ENCODE assay signal across 26 mouse cellular contexts in genomic region chr4:119067204-119067603, GRCm38 (mm10). TPM values are rescaled to one million over a fixed set of nuclear protein-coding genes. Genes with fewer than 3 reads are reported as not detected.
DNase-seq lines count a peak whose midpoint lies in the region; ATAC-seq and TF ChIP-seq lines count a peak whose summit lies in the region.
"Had no signal": no experiment of that assay in that cellular context is flagged by ENCODE, and none has a peak within 500 bp of the region (broad histone marks: within the 10 kb centered on the region; RNA-seq: fewer than 3 reads in every experiment).

No protein-coding gene starts in this region.

- peaks cover 5% of the 10 kb centered on the region for H3K27me3 ChIP-seq in embryonic facial prominence, embryonic 15.5 days
- 0 out of 2 replicates have a peak, but pooled peaks cover 2% of the 10 kb centered on the region for H3K27me3 ChIP-seq in limb, embryonic 15.5 days
- H3K27me3 ChIP-seq in liver, postnatal 0 days (ENCODE audit: insufficient read depth, low read length) = peaks cover 8% of the 10 kb centered on the region

- H3K4me2 ChIP-seq in embryonic facial prominence, embryonic 15.5 days (replicated peaks) = no peak overlapping the region
- H3K4me2 ChIP-seq in limb, embryonic 15.5 days = no peak overlapping the region
- no peak overlapping the region for H3K4me2 ChIP-seq in liver, postnatal 0 days (ENCODE audit: low read depth, low read length)
- H3K4me2 ChIP-seq: forebrain, embryonic 15.5 days; heart, embryonic 13.5 days; hindbrain, embryonic 12.5 days; kidney, embryonic 15.5 days; liver, embryonic 15.5 days; neural tube, embryonic 15.5 days had no signal

- WGBS in embryonic facial prominence, embryonic 15.5 days = 41% methylated on average over 2 of the region's 2 CpGs
- WGBS in limb, embryonic 15.5 days = 51% methylated on average over 2 of the region's 2 CpGs
- 71% methylated on average over 2 of the region's 2 CpGs for WGBS in liver, postnatal 0 days (ENCODE audit: insufficient replicate concordance)

- intact Hi-C loops in left cerebral cortex, postnatal 36 days (cut with DNase I) = no loop called here

- TF ChIP-seq CTCF in liver, postnatal 0 days (IDR thresholded peaks at IDR 0.05; ENCODE audit: low read depth) = no peak

- H3K27ac ChIP-seq in embryonic facial prominence, embryonic 15.5 days (replicated peaks) = 0 out of 2 replicates have a peak overlapping the region, but pooled peaks have one; percentile 34
- H3K27ac ChIP-seq in limb, embryonic 15.5 days = peak overlapping the region; percentile 38; the same call in 1 of the 2 replicates
- no peak overlapping the region for H3K27ac ChIP-seq in liver, postnatal 0 days (ENCODE audit: low read depth)
- H3K27ac ChIP-seq: forebrain, embryonic 15.5 days; heart, embryonic 13.5 days; hindbrain, embryonic 12.5 days; kidney, embryonic 15.5 days; liver, embryonic 15.5 days; macrophage; neural tube, embryonic 15.5 days had no signal

- no peaks in the 10 kb centered on the region for H3K36me3 ChIP-seq in embryonic facial prominence, embryonic 15.5 days
- no peaks in the 10 kb centered on the region for H3K36me3 ChIP-seq in limb, embryonic 15.5 days
- H3K36me3 ChIP-seq in liver, postnatal 0 days (replicated peaks; ENCODE audit: insufficient read depth, low read length) = no peaks in the 10 kb centered on the region
- H3K36me3 ChIP-seq: forebrain, embryonic 15.5 days; heart, embryonic 13.5 days; hindbrain, embryonic 12.5 days; kidney, embryonic 15.5 days; liver, embryonic 15.5 days; neural tube, embryonic 15.5 days had no signal

- H3K4me3 ChIP-seq in embryonic facial prominence, embryonic 15.5 days (replicated peaks) = no peak overlapping the region
- H3K4me3 ChIP-seq in limb, embryonic 15.5 days = no peak overlapping the region
- H3K4me3 ChIP-seq in liver, postnatal 0 days (ENCODE audit: low read depth, low read length) = no peak overlapping the region
- H3K4me3 ChIP-seq: forebrain, embryonic 15.5 days; heart, embryonic 13.5 days; hindbrain, embryonic 12.5 days; kidney, embryonic 15.5 days; liver, embryonic 15.5 days; neural tube, embryonic 15.5 days had no signal

- DNase-seq in urinary bladder, postnatal 14 days (ENCODE audit: low spot score) = peak; percentile 45
- DNase-seq in urinary bladder, postnatal 10 days (ENCODE audit: low spot score) = no peak
- no peak for DNase-seq in liver, postnatal 0 days
- no peak for DNase-seq in lung, postnatal 10 days
- DNase-seq in left cerebral cortex, postnatal 36 days (ENCODE audit: low spot score in 2 of 2) = no peak
- DNase-seq: adrenal gland, postnatal 14 days; cerebellum, adult 9-10 months; gastrocnemius, postnatal 10 days; heart, adult 11 months; heart, postnatal 14 days; kidney, adult 11 months; kidney, postnatal 4 days; liver; right cerebral cortex, postnatal 14 days; spleen, adult 18-20 months; thymus, adult 18-20 months; thymus, postnatal 36 days had no signal

- no peak overlapping the region for H3K9ac ChIP-seq in embryonic facial prominence, embryonic 15.5 days
- no peak overlapping the region for H3K9ac ChIP-seq in limb, embryonic 15.5 days
- H3K9ac ChIP-seq in liver, postnatal 0 days (replicated peaks) = no peak overlapping the region
- H3K9ac ChIP-seq: forebrain, embryonic 15.5 days; heart, embryonic 13.5 days; hindbrain, embryonic 12.5 days; kidney, embryonic 15.5 days; liver, embryonic 15.5 days; neural tube, embryonic 15.5 days had no signal

- no peak for ATAC-seq in embryonic facial prominence, embryonic 15.5 days (ENCODE audit: insufficient number of reproducible peaks, low FRiP score, low TSS enrichment, low read depth)
- no peak for ATAC-seq in limb, embryonic 15.5 days (ENCODE audit: insufficient number of reproducible peaks, low FRiP score, low TSS enrichment, low read depth)
- ATAC-seq in liver, postnatal 0 days = no peak
- ATAC-seq: forebrain, embryonic 15.5 days had no signal

- H3K9me3 ChIP-seq in embryonic facial prominence, embryonic 15.5 days (replicated peaks) = no peaks in the 10 kb centered on the region
- H3K9me3 ChIP-seq in limb, embryonic 15.5 days = no peaks in the 10 kb centered on the region
- H3K9me3 ChIP-seq in liver, postnatal 0 days (ENCODE audit: low read length) = no peaks in the 10 kb centered on the region
- H3K9me3 ChIP-seq: forebrain, embryonic 15.5 days; heart, embryonic 13.5 days; hindbrain, embryonic 12.5 days; kidney, embryonic 15.5 days; liver, embryonic 15.5 days; neural tube, embryonic 15.5 days had no signal

- H3K4me1 ChIP-seq in embryonic facial prominence, embryonic 15.5 days = peaks cover 16% of the 10 kb centered on the region
- peaks cover 27% of the 10 kb centered on the region for H3K4me1 ChIP-seq in limb, embryonic 15.5 days
- no peaks in the 10 kb centered on the region for H3K4me1 ChIP-seq in liver, postnatal 0 days (ENCODE audit: insufficient read depth)

- no peak for TF ChIP-seq EP300 in liver, postnatal 0 days (IDR thresholded peaks at IDR 0.05; ENCODE audit: low read depth)

RNA-seq across cellular contexts. Expression of gene Slc2a1, which starts 41.3 kb away (rescaled TPM):
- polyA plus RNA-seq in embryonic facial prominence, embryonic 15.5 days (2015; fragmentation: Nextera tagmentation; extraction: Ambion mirVana) = 141 and 160 TPM in 2 replicates
- 179 and 208 TPM in 2 replicates for polyA plus RNA-seq in limb, embryonic 15.5 days (2015; fragmentation: Nextera tagmentation; extraction: Ambion mirVana)
- 25.4 and 29.6 TPM in 2 replicates for polyA plus RNA-seq in liver, postnatal 0 days (2015; fragmentation: Nextera tagmentation; extraction: Ambion mirVana)
- 100 to 1,000 TPM; 107 to 126 TPM for total RNA-seq in left cerebral cortex, postnatal 36 days (2021)
